Mouse (Mus musculus) right cerebral cortex, postnatal 10 days (tissue): ENCODE data around the gene Hbb-bh2.
A peak's percentile ranks its signal among the peaks of the same experiment; 100 is the strongest.
"Not testable (repeated sequence)": the region's sequence is repeated elsewhere in the genome, so short reads cannot be mapped to it uniquely, and the experiment has no call there.

Source experiments
- DNase-seq, 2 experiments: peaks; one replicate each; pipeline ENCODE4 v3.0.0; 2021; ENCODE audit warnings: low spot score in 2 of 2

Gene Hbb-bh2

DNA sequence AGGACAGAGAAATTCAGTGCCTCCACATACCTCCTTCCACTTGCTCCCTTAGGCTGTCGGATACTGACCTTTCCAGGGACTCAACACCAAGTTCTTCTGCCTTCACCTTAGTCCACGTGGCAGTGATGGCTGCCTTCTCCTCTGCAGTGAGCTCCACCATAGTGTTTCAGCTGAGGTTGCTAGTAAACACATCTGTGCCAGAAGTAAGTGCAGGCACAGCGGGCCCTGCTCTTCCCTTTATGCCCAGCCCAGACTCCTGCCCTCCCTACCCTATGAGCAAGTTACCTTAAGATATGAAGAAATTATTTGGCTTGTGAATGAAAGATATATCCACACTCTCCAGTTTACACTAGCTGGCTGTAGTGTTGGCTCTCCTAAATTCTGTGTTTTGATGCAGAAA is at the start of gene Hbb-bh2:
TSS of gene Hbb-bh2 (minus strand) at position 253 of the 400 bp plus-strand sequence.
- DNase-seq = no peak

DNA sequence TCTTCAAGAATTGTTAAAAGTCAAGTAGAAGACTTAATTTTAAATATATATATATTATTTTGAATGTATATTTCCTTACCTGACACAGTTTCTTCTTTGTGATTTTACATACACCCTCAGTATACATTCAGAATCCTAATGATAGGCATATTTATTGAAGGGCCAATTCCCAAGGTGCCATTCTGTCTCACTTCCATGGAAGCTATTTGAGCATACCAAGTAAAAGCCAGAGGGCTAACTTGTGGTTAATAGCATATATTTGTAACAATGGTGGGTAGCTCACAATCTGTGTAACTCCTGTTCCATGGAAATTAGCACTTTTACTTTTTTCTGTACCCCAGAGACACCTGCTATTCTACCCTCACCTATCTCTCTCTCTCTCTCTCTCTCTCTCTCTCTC is 45.8 kb upstream of the Hbb-bh2 start, which contains the start of gene Olfr66:
TSS of gene Olfr66 (minus strand) at position 101 of the 400 bp plus-strand sequence.
- DNase-seq = no peak

DNA sequence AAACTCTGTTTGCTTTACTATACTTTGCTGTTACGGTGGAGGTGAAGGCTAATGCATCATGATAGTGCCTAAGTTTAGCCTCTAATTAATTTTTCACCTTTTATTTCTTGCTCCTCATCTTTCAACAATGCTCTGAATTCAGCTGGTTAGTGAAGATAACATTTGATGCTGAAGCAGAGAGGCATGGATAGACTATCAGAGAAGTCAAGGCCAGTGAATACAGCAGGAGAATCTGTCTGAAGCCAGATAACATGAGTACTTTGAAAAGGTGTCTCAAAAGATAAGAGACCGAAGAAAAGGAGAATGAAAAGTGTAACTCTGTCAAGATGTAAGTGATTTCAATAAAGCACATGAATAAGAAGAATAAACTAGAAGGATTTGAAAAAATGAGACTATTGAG is 36.8 kb upstream of the Hbb-bh2 start:
- no peak for DNase-seq

- no peak for DNase-seq
Measured at GRCm38 (mm10) chr7:103874451-103874850, 34.1 kb upstream of the Hbb-bh2 start.

- peak in 1 of 2 experiments; percentile 21 for DNase-seq
Measured at GRCm38 (mm10) chr7:103873064-103873463, 32.7 kb upstream of the Hbb-bh2 start.

DNA sequence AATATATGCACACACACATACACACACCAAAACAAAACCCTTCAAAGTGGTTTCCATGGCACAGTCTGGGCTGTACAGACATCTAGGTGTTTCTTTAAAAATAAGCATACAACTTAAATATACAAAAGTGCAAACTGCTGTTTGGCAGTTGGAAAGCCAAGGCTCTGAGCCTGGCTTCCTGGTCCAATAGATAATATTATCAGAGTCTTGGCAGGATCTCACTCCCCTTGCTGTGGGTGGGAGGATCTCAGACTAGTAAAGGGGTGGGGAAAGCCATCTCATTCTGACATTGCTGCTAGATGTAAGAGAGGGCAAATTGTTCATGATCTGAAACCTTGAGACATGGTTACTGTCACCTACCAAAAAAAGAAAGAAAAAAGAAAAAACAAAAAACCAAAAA is 30.3 kb upstream of the Hbb-bh2 start:
- no peak for DNase-seq

GRCm38 (mm10) chr7:103865716-103866115 is 25.4 kb upstream of the Hbb-bh2 start:
- no peak for DNase-seq

DNA sequence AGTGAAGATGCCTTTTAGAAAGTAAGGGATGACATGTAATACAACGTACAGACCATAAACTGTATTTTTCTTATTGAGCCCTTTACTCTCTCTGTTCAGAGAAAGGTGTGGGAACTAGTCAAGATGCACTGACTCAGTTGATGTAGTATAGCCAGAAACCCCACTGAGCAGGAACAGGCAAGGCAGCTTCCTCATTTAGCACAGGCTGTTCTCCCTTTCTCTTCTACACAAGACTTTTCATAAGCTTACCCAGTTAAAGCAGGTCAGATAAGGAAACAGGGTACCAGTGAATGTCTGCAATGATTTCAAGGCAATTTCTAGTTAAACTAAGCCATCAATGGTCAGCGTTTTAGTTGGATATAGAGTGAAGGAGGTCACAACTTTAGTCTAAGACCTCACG is 21.2 kb upstream of the Hbb-bh2 start:
- DNase-seq = no peak

- DNase-seq = no peak
Measured at GRCm38 (mm10) chr7:103860855-103861254, 20.5 kb upstream of the Hbb-bh2 start.

DNA sequence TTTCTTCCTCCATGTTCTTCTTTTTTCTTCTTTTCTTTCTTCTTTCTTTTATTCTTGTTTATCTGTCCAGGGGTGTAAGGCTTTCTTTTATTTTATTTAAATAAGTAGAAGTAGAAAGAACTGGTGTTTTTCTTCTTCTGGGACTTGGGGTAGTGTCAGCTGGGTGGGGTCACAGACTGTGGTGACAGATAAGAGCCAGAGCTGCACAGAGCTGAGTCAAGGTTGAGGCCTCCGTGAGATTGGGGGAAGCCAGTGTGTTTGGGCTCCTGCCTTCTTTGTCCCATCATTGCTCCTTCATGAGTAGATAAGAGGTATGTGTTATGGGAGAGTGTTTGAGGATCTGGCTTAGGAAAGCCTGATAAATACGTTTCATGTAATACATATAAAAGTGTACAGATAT is 18.8 kb upstream of the Hbb-bh2 start:
- no peak for DNase-seq

DNA sequence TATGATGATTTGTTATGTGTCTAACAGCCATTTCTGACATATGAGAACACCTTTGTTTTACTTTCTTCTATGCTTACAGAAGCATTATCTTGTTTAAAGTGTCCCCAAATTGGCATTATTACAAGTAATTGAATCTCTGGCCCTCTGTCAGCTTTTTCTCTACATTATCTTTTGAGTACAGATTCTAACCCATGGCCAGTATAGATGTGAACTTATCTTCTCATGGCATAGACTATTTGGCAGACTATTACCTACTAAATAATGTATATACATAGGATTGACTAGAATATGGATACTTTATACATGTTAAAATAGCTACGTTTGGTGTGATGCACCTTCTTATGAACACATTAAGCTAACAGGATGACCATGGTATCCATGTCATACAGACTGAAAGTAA is 14.3 kb upstream of the Hbb-bh2 start:
- DNase-seq = no peak

GRCm38 (mm10) chr7:103853090-103853489 is 12.8 kb upstream of the Hbb-bh2 start, which contains the start of gene Hbb-y:
Gene Hbb-y (minus strand): TSS chr7:103853216.
- DNase-seq = no peak

GRCm38 (mm10) chr7:103844525-103845325 is 4.4 kb upstream of the Hbb-bh2 start:
- no peak for DNase-seq

GRCm38 (mm10) chr7:103843034-103843433 is 2.7 kb upstream of the Hbb-bh2 start, which contains the start of gene Hbb-bh1:
Gene Hbb-bh1 (minus strand): TSS chr7:103843164.
- no peak for DNase-seq

DNA sequence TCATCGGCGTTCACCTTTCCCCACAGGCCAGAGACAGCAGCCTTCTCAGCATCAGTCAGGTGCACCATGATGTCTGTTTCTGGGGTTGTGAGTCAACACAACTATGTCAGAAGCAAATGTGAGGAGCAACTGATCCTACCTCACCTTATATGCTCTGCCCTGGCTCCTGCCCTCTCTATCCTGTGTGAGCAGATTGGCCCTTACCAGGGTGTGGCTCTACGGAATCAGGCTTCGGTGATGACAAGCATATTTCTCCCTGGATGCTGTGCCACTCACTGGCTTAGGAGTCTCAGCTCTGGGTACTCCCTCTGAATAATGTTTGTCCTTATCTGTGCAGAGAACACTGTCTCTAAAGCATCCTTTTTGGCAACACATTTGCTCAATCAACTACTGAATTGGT is 12.5 kb downstream of the Hbb-bh2 start, which contains the start of gene Hbb-bs:
TSS of gene Hbb-bs (minus strand) at position 289 of the 400 bp plus-strand sequence.
- DNase-seq = no peak

GRCm38 (mm10) chr7:103827139-103827538 is 13.2 kb downstream of the Hbb-bh2 start:
- not testable (repeated sequence) for DNase-seq

GRCm38 (mm10) chr7:103826255-103826887 is 13.9 kb downstream of the Hbb-bh2 start:
- DNase-seq = no peak

DNA sequence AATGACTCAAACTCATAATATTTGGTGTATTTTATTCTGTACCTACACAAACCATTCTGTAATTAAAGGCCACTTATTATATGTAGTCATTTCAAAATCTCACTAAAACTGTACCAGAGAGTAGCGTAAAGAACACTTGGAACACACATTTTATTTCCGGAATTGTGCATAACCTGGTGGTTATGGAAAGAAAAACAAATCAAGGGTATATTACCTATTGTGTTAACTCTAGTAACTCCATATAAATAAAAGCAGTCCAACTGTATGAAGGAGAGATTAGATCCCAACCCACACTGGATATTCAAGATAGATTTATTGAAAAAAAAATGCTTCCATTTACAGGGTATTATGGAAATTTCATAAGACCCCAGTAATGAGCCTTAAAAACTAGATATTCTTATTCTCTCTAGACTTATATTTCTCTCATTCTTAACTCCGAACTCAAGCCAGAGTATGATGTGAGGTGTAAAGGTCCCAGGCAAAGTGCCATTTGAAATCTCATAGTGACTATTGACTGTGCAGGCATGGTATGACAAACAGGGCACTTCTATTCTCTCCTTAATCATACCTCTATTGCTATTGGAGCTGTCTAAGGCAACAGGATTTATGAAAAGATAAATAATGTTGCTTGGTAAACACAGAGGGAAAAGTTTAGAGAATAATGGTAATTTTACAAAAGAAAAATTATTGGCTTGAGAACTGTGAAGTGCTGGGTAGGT is 14.6 kb downstream of the Hbb-bh2 start:
- DNase-seq = no peak

DNA sequence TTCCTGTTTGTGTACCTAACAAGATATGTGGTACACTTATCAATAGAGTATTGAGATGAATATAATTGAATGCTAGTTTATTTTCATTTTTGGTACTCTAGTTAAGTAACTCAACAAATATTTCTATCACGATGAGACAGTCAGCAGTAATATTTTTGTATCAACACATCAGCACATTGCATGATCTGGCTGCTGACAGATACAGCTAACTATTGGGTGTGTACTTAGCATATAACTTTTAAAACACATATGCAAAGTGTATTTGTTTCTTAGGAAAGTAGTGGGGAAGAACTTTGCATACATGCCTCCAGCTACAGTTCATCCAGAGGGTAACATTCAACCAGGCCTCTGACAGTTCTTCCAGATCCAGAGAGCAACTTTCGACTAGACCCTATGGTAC is 15.7 kb downstream of the Hbb-bh2 start:
- DNase-seq = no peak

DNA sequence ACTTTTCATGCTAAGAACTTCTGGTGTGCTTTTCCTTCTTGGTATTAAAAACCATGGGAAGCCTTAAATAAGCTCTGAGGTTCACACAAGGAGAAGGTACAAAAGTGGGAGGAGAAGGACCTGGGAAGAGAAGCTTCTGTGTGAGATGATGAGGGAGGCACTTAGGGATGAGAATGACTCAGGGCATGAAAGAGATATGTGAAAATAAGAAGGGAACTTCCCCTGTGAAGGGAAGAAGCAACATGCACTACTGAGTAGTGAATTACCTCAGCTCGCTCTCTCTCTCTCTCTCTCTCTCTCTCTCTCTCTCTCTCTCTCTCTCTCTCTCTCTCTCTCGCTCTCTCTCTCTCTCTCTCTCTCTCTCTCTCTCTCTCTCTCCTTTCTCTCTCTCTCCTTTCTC is 25.2 kb downstream of the Hbb-bh2 start:
- not testable (repeated sequence) for DNase-seq

DNA sequence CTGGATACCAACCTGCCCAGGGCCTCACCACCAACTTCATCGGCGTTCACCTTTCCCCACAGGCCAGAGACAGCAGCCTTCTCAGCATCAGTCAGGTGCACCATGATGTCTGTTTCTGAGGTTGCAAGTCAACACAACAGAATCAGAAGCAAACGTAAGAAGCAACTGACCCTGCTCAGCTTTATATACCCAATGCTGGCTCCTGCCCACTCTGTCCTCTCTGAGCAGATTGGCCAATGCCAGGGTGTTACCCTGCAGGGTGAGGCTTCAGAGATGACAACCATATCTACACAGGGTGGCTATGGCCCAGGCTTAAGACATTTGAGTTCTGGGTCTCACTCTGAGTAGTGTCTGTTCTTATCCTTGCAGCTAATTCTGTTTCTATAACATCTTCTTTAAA is 26.6 kb downstream of the Hbb-bh2 start, which contains the start of gene Hbb-bt:
TSS of gene Hbb-bt (minus strand) at position 231 of the 400 bp plus-strand sequence.
- DNase-seq = no peak

GRCm38 (mm10) chr7:103813152-103813551 is 27.2 kb downstream of the Hbb-bh2 start:
- DNase-seq = not testable (repeated sequence)
